Mouse (Mus musculus) v-Abl transformed pro-B cells (cell line): ENCODE measurements around the gene Blm.

Experiments used
- in situ Hi-C, 2 experiments: fragments of 400-800 bp; cut with MboI; formaldehyde crosslinking; loops; one replicate each; pipeline ENCODE4 v1.15.1; 2025; ENCODE audit not compliant: unreplicated experiment in 2 of 2

The Blm gene

GRCm38 (mm10) chr7:80473837-80474236, 61.1 kb downstream of the Blm start:
- in situ Hi-C loops, result no loop called here

GRCm38 (mm10) chr7:80468851-80469250, 66.1 kb downstream of the Blm start:
- in situ Hi-C loops, result no loop called here

- in situ Hi-C loops, result no loop called here
These were observed 67.6 kb downstream of the Blm start for GRCm38 (mm10) chr7:80467334-80467733.

- in situ Hi-C loops, result no loop called here
These were observed 70.1 kb downstream of the Blm start for GRCm38 (mm10) chr7:80464831-80465230.

GRCm38 (mm10) chr7:80461891-80462290, 73.0 kb downstream of the Blm start:
- in situ Hi-C loops, result no loop called here

GRCm38 (mm10) chr7:80460892-80461291, 74.0 kb downstream of the Blm start:
- in situ Hi-C loops, result no loop called here

GRCm38 (mm10) chr7:80460199-80460598, 74.7 kb downstream of the Blm start:
- in situ Hi-C loops, result no loop called here

- in situ Hi-C loops, result no loop called here
These were observed 77.0 kb downstream of the Blm start for GRCm38 (mm10) chr7:80457831-80458343.

- in situ Hi-C loops, result no loop called here
These were observed 77.7 kb downstream of the Blm start for GRCm38 (mm10) chr7:80457241-80457640.

GRCm38 (mm10) chr7:80456327-80456726, 78.6 kb downstream of the Blm start:
- in situ Hi-C loops, result no loop called here

GRCm38 (mm10) chr7:80455505-80456160, 79.3 kb downstream of the Blm start:
- in situ Hi-C loops, result no loop called here

- in situ Hi-C loops, result no loop called here
These were observed 80.1 kb downstream of the Blm start for GRCm38 (mm10) chr7:80454786-80455185.

GRCm38 (mm10) chr7:80453997-80454396, 80.9 kb downstream of the Blm start:
- in situ Hi-C loops, result no loop called here

GRCm38 (mm10) chr7:80453121-80453520, 81.8 kb downstream of the Blm start:
- in situ Hi-C loops, result no loop called here

GRCm38 (mm10) chr7:80452241-80452640, 82.7 kb downstream of the Blm start:
- in situ Hi-C loops, result no loop called here

GRCm38 (mm10) chr7:80451550-80452232, 83.2 kb downstream of the Blm start:
- in situ Hi-C loops, result no loop called here

- in situ Hi-C loops, result no loop called here
These were observed 84.6 kb downstream of the Blm start for GRCm38 (mm10) chr7:80450354-80450753.

- in situ Hi-C loops, result no loop called here
These were observed 85.3 kb downstream of the Blm start for GRCm38 (mm10) chr7:80449620-80450091.

- in situ Hi-C loops, result no loop called here
These were observed 87.6 kb downstream of the Blm start for GRCm38 (mm10) chr7:80447336-80447735.

- in situ Hi-C loops, result no loop called here
These were observed 88.6 kb downstream of the Blm start for GRCm38 (mm10) chr7:80446221-80446878.

GRCm38 (mm10) chr7:80445492-80445891, 89.4 kb downstream of the Blm start:
- in situ Hi-C loops, result no loop called here
